Mouse (Mus musculus) midbrain, embryonic 13.5 days (tissue): ENCODE measurements at regions not wholly inside any gene's neighbourhood (a gene's known extent, or its start where the extent isn't known, plus 50 kb on each side); places are given as distances from the start of the nearest gene placed in this dataset.

Experiments used
- ATAC-seq: fragments of 200-750 bp; cut with Nextera tagmentation; 2 replicates; pipeline ENCODE4 v1.8.0; 2017; ENCODE audit warnings: mild to moderate bottlenecking, moderate TSS enrichment, moderate library complexity
- H3K27ac ChIP-seq: fragments of 300-500 bp; sonication (generic); 2 replicates; pipeline ENCODE4 v1.5.1; 2015; ENCODE audit warnings: inconsistent platforms, mild to moderate bottlenecking, moderate library complexity
- H3K27me3 ChIP-seq: fragments of 300-500 bp; sonication (generic); 2 replicates; pipeline ENCODE4 v1.6.1; 2015; ENCODE audit warnings: mild to moderate bottlenecking, inconsistent platforms
- H3K36me3 ChIP-seq: fragments of 300-500 bp; sonication (generic); 2 replicates; pipeline ENCODE4 v1.6.1; 2015; ENCODE audit warnings: mild to moderate bottlenecking, inconsistent platforms
- H3K4me1 ChIP-seq: fragments of 300-500 bp; sonication (generic); replicated peaks from 2 replicates; pipeline ENCODE4 v1.6.1; 2015; ENCODE audit warnings: inconsistent platforms
- H3K4me2 ChIP-seq: fragments of 300-500 bp; sonication (generic); replicated peaks from 2 replicates; pipeline ENCODE4 v1.6.1; 2015; ENCODE audit warnings: moderate library complexity, mild to moderate bottlenecking, inconsistent platforms
- H3K4me3 ChIP-seq: fragments of 300-500 bp; sonication (generic); replicated peaks from 2 replicates; pipeline ENCODE4 v1.5.1; 2015; ENCODE audit warnings: mild to moderate bottlenecking, inconsistent platforms
- H3K9ac ChIP-seq: fragments of 300-500 bp; sonication (generic); replicated peaks from 2 replicates; pipeline ENCODE4 v1.6.1; 2015; ENCODE audit warnings: mild to moderate bottlenecking, inconsistent platforms
- H3K9me3 ChIP-seq: fragments of 300-500 bp; sonication (generic); 2 replicates; pipeline ENCODE4 v1.6.1; 2016; ENCODE audit warnings: mild to moderate bottlenecking, inconsistent platforms
- WGBS: fragments of 180-500 bp; shearing (Covaris S2); methylation state at CpG from one replicate; pipeline ENCODE4 v1.1.7; 2015; 5-methylcytosine and 5-hydroxymethylcytosine counted together

- H3K27me3 ChIP-seq: peaks cover 25% of the 10 kb centered on the region
- peak; percentile 49 for ATAC-seq
- no peaks in the 10 kb centered on the region for H3K36me3 ChIP-seq
- H3K9me3 ChIP-seq: no peaks in the 10 kb centered on the region
- H3K9ac ChIP-seq: no peak overlapping the region
- no peak overlapping the region for H3K4me3 ChIP-seq
- WGBS: 10% methylated on average over 11 of the region's 11 CpGs
- no peak overlapping the region for H3K4me2 ChIP-seq
- peak overlapping the region; percentile 69 for H3K27ac ChIP-seq
- peaks cover 66% of the 10 kb centered on the region for H3K4me1 ChIP-seq
Observed at GRCm38 (mm10) chr8:10921439-10922191, 86.6 kb downstream of the Irs2 start.

- Histone ChIP-seq H3K9ac (no peak overlapping the region), H3K36me3 (no peaks in the 10 kb centered on the region), H3K27me3 (peaks cover 25% of the 10 kb centered on the region), H3K27ac (no peak overlapping the region), H3K4me3 (no peak overlapping the region), H3K4me1 (peaks cover 46% of the 10 kb centered on the region), H3K4me2 (no peak overlapping the region), H3K9me3 (no peaks in the 10 kb centered on the region)
- ATAC-seq: no peak
- WGBS: 89% methylated on average over 5 of the region's 5 CpGs
Observed at GRCm38 (mm10) chr8:10919620-10920019, 88.6 kb downstream of the Irs2 start.

DNA sequence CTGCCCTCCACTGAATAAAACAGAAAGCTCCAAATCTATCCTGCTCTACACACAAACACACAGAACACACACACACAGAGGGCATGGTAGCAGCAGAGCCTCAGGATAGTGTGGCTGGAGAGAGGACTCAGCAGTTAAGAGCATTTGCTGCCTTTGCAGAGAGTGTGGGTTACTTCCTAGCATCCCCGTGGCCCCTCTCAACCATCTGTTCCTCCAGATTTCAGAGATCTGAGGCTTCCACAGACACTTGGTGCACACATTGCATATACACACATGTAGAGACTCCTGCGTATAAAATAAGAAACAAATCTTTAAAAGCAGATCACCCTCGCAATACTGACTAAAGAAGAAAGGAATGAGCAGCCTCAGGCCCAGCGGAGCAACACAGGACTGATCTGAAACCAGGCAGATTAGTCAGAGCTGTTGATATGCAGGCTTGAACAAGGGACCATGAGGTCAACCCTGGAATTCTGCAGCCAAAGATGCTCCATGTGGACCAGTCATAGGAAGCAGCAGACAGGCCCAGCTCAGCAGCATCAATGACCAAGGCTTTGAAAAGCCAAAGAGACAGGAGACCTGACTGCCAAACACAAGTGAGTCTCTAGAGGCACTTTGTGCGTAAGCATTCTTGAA is 89.7 kb downstream of the Irs2 start:
- WGBS: 85% methylated on average over 5 of the region's 5 CpGs
- Histone ChIP-seq H3K4me1 (peaks cover 36% of the 10 kb centered on the region), H3K27me3 (peaks cover 23% of the 10 kb centered on the region), H3K36me3 (no peaks in the 10 kb centered on the region), H3K27ac (no peak overlapping the region), H3K4me2 (no peak overlapping the region), H3K9ac (no peak overlapping the region), H3K4me3 (no peak overlapping the region), H3K9me3 (no peaks in the 10 kb centered on the region)
- no peak for ATAC-seq

GRCm38 (mm10) chr8:10914616-10915015 is 93.6 kb downstream of the Irs2 start:
- no peak overlapping the region for H3K4me3 ChIP-seq
- no peak for ATAC-seq
- 87% methylated on average over 8 of the region's 8 CpGs for WGBS
- H3K27me3 ChIP-seq: peaks cover 15% of the 10 kb centered on the region
- H3K9me3 ChIP-seq: no peaks in the 10 kb centered on the region
- no peaks in the 10 kb centered on the region for H3K36me3 ChIP-seq
- H3K4me2 ChIP-seq: no peak overlapping the region
- no peak overlapping the region for H3K27ac ChIP-seq
- H3K9ac ChIP-seq: no peak overlapping the region
- 0 out of 2 replicates have a peak, but pooled peaks cover 2% of the 10 kb centered on the region for H3K4me1 ChIP-seq

GRCm38 (mm10) chr8:10912436-10912835 is 95.8 kb downstream of the Irs2 start:
- H3K4me3 ChIP-seq: no peak overlapping the region
- no peaks in the 10 kb centered on the region for H3K4me1 ChIP-seq
- no peak overlapping the region for H3K4me2 ChIP-seq
- WGBS: 42% methylated on average over 2 of the region's 2 CpGs
- ATAC-seq: no peak
- H3K27me3 ChIP-seq: peaks cover 9% of the 10 kb centered on the region
- no peak overlapping the region for H3K9ac ChIP-seq
- no peak overlapping the region for H3K27ac ChIP-seq
- H3K9me3 ChIP-seq: no peaks in the 10 kb centered on the region
- H3K36me3 ChIP-seq: no peaks in the 10 kb centered on the region

GRCm38 (mm10) chr8:10911371-10911770 is 96.9 kb downstream of the Irs2 start:
- no peak overlapping the region for H3K4me3 ChIP-seq
- H3K36me3 ChIP-seq: no peaks in the 10 kb centered on the region
- H3K9ac ChIP-seq: no peak overlapping the region
- no peaks in the 10 kb centered on the region for H3K9me3 ChIP-seq
- ATAC-seq: no peak
- WGBS: 86% methylated on average over 4 of the region's 4 CpGs
- no peak overlapping the region for H3K4me2 ChIP-seq
- H3K4me1 ChIP-seq: no peaks in the 10 kb centered on the region
- no peak overlapping the region for H3K27ac ChIP-seq
- H3K27me3 ChIP-seq: peaks cover 9% of the 10 kb centered on the region

DNA sequence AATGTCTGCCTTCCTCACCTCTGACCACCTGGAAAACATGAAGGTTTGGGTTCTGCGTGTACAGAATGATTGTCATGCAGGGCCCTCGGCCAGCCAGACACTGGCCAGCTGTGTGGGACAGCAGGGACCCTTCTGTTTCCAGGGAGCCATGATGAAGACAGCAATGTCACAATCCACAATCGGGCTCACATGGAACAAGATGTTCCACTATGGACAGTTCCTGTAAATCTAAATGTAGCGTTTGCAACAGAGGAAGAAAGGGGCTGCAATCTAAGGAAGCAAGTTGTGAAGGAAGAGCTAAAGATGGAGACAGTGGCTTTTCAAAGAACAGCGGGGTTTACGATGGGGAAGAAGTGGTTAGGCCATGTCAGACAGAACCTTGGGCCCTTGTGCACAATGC is 97.3 kb downstream of the Irs2 start:
- Histone ChIP-seq H3K27me3 (peaks cover 9% of the 10 kb centered on the region), H3K9ac (no peak overlapping the region), H3K4me2 (no peak overlapping the region), H3K9me3 (no peaks in the 10 kb centered on the region), H3K27ac (no peak overlapping the region), H3K4me1 (no peaks in the 10 kb centered on the region), H3K4me3 (no peak overlapping the region), H3K36me3 (no peaks in the 10 kb centered on the region)
- 87% methylated on average over 6 of the region's 6 CpGs for WGBS
- ATAC-seq: no peak

- no peak overlapping the region for H3K4me3 ChIP-seq
- ATAC-seq: no peak
- no peaks in the 10 kb centered on the region for H3K4me1 ChIP-seq
- H3K36me3 ChIP-seq: no peaks in the 10 kb centered on the region
- H3K27me3 ChIP-seq: peaks cover 9% of the 10 kb centered on the region
- no peaks in the 10 kb centered on the region for H3K9me3 ChIP-seq
- H3K27ac ChIP-seq: no peak overlapping the region
- WGBS: 43% methylated on average over 6 of the region's 6 CpGs
- H3K9ac ChIP-seq: no peak overlapping the region
- H3K4me2 ChIP-seq: no peak overlapping the region
Observed at GRCm38 (mm10) chr8:10910244-10910872, 97.9 kb downstream of the Irs2 start.

DNA sequence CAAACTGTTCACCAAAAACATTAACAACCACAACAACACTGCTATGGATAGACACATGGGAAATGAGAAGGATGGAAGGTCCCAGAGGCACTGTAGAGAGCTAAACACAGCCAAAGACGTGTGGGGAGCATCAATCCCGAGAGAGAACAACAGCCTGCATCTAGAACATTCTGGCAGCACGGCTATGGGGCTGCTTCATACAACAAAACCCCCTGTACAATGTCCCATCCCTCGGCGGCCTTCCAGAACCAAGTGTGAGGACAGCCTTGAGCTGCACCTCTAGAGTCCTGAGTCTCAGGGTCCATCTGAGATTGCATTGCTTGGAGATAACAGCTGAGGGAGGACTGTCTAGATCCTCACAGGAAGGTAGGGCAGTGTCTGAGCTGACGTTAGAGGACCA is 99.1 kb downstream of the Irs2 start:
- Histone ChIP-seq H3K4me2 (no peak overlapping the region), H3K9me3 (no peaks in the 10 kb centered on the region), H3K27me3 (peaks cover 9% of the 10 kb centered on the region), H3K27ac (no peak overlapping the region), H3K9ac (no peak overlapping the region), H3K36me3 (no peaks in the 10 kb centered on the region), H3K4me3 (no peak overlapping the region), H3K4me1 (no peaks in the 10 kb centered on the region)
- no peak for ATAC-seq
- 88% methylated on average over 6 of the region's 6 CpGs for WGBS

DNA sequence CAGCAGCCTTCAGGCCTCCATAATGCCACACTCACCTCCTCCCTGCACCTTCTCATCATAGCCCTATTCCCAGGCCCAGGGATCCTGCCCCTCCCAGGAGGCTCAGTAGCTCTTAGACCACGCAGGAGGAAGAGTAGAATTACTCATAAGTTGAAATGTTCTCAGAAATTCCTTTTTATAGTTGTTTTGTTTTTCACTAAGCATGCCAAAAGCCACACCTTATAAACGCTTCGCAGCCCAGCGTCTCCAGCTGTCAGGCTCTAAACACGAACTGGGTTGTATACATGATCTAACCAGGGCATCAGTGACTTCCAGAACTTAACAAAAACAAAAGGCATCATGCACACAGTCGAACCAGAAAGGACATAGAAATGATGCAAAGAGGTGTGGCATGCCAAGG is 101.9 kb downstream of the Irs2 start:
- no peak overlapping the region for H3K4me3 ChIP-seq
- no peak for ATAC-seq
- no peaks in the 10 kb centered on the region for H3K4me1 ChIP-seq
- 78% methylated on average over 6 of the region's 6 CpGs for WGBS
- no peak overlapping the region for H3K9ac ChIP-seq
- no peaks in the 10 kb centered on the region for H3K9me3 ChIP-seq
- no peak overlapping the region for H3K27ac ChIP-seq
- no peaks in the 10 kb centered on the region for H3K36me3 ChIP-seq
- peaks cover 9% of the 10 kb centered on the region for H3K27me3 ChIP-seq
- no peak overlapping the region for H3K4me2 ChIP-seq

DNA sequence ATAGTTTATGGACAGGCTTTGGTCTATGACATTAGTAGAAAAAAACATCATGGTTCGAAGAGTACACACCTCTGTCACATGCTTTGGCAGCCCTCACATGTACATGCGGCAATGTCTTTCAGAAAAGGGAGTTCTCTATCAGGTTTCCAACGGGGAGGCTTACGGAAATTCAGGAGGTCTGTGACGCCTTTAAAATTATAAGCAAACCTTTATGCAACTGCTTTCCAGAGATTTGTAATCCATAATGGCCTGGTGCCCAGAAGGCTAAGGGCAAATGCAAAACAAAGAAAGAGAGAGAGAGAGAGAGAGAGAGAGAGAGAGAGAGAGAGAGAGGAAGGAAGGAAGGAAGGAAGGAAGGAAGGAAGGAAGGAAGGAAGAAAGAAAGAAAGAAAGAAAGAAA is 102.5 kb downstream of the Irs2 start:
- Histone ChIP-seq H3K9me3 (no peaks in the 10 kb centered on the region), H3K36me3 (no peaks in the 10 kb centered on the region), H3K4me2 (no peak overlapping the region), H3K4me3 (no peak overlapping the region), H3K27me3 (peaks cover 9% of the 10 kb centered on the region), H3K27ac (no peak overlapping the region), H3K9ac (no peak overlapping the region), H3K4me1 (0 out of 2 replicates have a peak, but pooled peaks cover 1% of the 10 kb centered on the region)
- WGBS: 93% methylated on average over 5 of the region's 5 CpGs
- no peak for ATAC-seq

DNA sequence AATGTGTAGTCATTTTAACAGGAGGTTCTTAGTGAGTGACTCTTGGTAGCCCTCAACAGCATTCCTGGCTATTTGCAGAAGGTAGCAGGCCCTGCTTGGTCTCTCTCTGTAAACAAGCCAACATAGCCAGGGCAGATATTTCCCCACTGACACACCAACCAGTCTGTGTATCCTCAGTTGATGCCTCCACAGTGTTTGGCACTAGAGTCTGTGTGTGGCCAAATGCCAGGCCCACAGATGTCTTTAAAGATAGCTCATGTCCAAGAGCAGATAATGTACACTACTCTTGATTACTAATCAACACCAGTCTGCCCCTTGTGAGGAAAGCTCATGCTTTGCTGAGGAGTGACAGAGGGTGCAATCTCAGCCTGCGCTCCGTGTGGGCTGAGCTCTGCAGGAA is 104.3 kb downstream of the Irs2 start:
- no peak overlapping the region for H3K27ac ChIP-seq
- 89% methylated on average over 2 of the region's 2 CpGs for WGBS

More for the DNA sequence above, 104.3 kb downstream of the Irs2 start:
- ATAC-seq: no peak
- no peaks in the 10 kb centered on the region for H3K9me3 ChIP-seq
- H3K9ac ChIP-seq: no peak overlapping the region
- H3K4me2 ChIP-seq: no peak overlapping the region
- H3K27me3 ChIP-seq: peaks cover 4% of the 10 kb centered on the region
- H3K36me3 ChIP-seq: no peaks in the 10 kb centered on the region
- H3K4me3 ChIP-seq: no peak overlapping the region
- H3K4me1 ChIP-seq: peaks cover 15% of the 10 kb centered on the region
